Mouse (Mus musculus): ENCODE measurements around the gene Alg2. TPM values are rescaled to one million over a fixed set of nuclear protein-coding genes. Genes with fewer than 3 reads are reported as not detected.

Alg2 gene
- polyA plus RNA-seq, 1 experiment from 2014 or later, result 347 TPM

DNA sequence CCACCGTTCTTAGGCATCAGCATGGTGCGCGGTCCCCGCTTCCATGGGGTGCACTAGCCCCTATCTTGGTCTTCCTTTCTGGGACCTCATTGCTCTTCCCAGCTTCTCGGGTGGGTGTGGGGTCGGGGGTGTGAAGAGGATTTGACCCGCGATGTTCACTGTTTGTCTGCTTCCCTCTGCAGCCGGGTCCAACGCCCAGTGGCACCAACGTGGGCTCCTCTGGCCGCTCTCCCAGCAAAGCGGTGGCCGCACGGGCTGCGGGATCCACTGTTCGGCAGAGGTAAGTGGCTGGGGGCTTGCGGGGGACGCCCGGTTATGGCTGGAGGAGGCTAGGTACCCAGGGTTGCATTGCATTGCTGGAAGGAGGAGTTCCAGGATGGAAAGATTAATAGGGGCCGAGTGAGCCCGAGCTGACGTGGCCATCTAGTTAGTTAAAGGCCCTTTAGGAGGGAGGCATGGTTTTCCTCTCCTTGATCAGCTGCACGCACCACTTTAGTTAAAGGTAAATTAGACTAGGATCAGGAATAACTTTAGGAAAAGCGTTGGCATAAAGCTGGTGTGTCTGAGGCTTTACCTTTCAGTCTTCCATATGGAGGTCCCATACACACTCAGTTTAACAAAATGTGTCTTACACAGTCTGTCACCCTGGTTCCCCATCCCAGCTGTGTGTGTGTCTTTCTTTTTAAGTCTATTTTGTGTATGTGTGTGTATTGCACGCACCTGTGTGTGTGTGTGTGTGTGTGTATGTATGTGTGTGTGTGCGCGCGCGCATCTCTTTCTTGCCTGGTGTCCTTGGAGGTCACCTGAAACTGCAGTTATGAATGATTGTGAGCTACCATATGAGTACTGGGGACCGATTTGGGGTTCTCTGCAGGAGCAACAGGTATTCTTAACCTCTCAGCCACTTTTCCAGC lies 854 bp upstream of the Alg2 start:
- H3K4me2 ChIP-seq (ENCODE audit: low read length), result peak overlapping the region; percentile 76
- peaks cover 24% of the 10 kb centered on the region for H3K36me3 ChIP-seq (ENCODE audit: control insufficient read depth, insufficient read depth, low read length)
- H3K27ac ChIP-seq (ENCODE audit: low read length), result peak overlapping the region; percentile 97
- ATAC-seq, result peak; percentile 30; the same call in 1 of the 2 replicates
- H3K4me1 ChIP-seq (ENCODE audit: control insufficient read depth, insufficient read depth, low read length), result peaks cover 21% of the 10 kb centered on the region
- H3K9me3 ChIP-seq (replicated peaks; ENCODE audit: control insufficient read depth, low read length, poor library complexity, severe bottlenecking), result peaks cover 10% of the 10 kb centered on the region; the same call in 1 of the 2 replicates
- H3K9ac ChIP-seq (ENCODE audit: low read depth, low read length), result peak overlapping the region; percentile 93
- H3K27me3 ChIP-seq (ENCODE audit: control insufficient read depth, insufficient read depth, low read depth, low read length), result no peaks in the 10 kb centered on the region
- peak overlapping the region; percentile 89 for H3K4me3 ChIP-seq (ENCODE audit: low read depth, low read length)
- 12% methylated on average over 31 of the region's 31 CpGs for WGBS

DNA sequence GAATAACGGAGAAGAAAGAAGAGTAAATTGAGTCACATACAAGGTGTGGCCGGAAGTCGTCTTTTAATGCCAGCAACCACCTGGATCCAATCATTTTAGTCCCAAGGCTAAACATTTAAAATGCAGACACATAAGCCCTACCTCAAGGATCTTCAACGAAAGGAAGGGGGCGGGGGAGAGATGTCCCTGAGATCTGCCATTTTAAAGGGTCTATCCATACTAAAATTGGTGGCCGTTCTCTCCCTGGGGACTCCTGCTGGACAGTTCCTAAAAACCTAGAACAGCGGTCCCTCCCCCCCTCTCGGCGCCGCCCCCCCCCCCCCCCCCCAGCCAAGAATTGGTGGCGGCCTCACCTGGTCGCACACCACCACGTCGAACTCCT lies 556 bp downstream of the Alg2 start:
- H3K36me3 ChIP-seq (ENCODE audit: control insufficient read depth, insufficient read depth, low read length), result peaks cover 37% of the 10 kb centered on the region

DNA sequence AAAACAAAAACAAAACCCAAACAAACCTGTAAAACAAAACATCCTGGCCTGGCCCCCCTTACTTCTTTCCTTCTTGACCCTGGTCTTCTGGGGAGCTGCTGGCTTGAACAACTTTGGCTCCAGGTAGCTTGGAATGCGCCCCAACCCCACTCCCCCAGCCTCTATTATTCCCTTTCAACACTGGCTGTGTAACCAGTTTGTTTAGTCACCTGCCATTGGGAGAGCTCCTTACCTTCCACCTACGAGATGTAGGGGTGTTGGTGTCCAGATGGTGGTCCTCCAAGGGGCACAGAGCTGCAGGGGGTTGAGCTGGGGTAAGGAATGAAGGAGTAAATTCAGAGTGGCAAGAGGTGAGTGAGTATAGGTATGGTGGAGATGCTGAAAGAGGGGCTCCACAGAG lies 6.9 kb downstream of the Alg2 start:
- 0 out of 2 replicates have a peak, but pooled peaks have one; percentile 34 for ATAC-seq
- H3K27me3 ChIP-seq (ENCODE audit: control insufficient read depth, insufficient read depth, low read depth, low read length), result no peaks in the 10 kb centered on the region
- 93% methylated on average over 2 of the region's 2 CpGs for WGBS
- no peak overlapping the region for H3K9ac ChIP-seq (ENCODE audit: low read depth, low read length)
- H3K4me1 ChIP-seq (ENCODE audit: control insufficient read depth, insufficient read depth, low read length), result no peaks in the 10 kb centered on the region
- no peak overlapping the region for H3K4me2 ChIP-seq (ENCODE audit: low read length)
- peaks cover 8% of the 10 kb centered on the region; the same call in 1 of the 2 replicates for H3K9me3 ChIP-seq (replicated peaks; ENCODE audit: control insufficient read depth, low read length, poor library complexity, severe bottlenecking)
- no peak overlapping the region for H3K27ac ChIP-seq (ENCODE audit: low read length)
- no peak overlapping the region for H3K4me3 ChIP-seq (ENCODE audit: low read depth, low read length)
- peaks cover 66% of the 10 kb centered on the region for H3K36me3 ChIP-seq (ENCODE audit: control insufficient read depth, insufficient read depth, low read length)

More for the DNA sequence above, 556 bp downstream of the Alg2 start:
- peak overlapping the region; percentile 93 for H3K9ac ChIP-seq (ENCODE audit: low read depth, low read length)
- peak overlapping the region; percentile 89 for H3K4me3 ChIP-seq (ENCODE audit: low read depth, low read length)
- ATAC-seq, result peak; percentile 5; the same call in 1 of the 2 replicates
- peak overlapping the region; percentile 54 for H3K4me2 ChIP-seq (ENCODE audit: low read length)
- H3K9me3 ChIP-seq (replicated peaks; ENCODE audit: control insufficient read depth, low read length, poor library complexity, severe bottlenecking), result peaks cover 10% of the 10 kb centered on the region; the same call in 1 of the 2 replicates
- peaks cover 21% of the 10 kb centered on the region for H3K4me1 ChIP-seq (ENCODE audit: control insufficient read depth, insufficient read depth, low read length)
- H3K27ac ChIP-seq (ENCODE audit: low read length), result peak overlapping the region; percentile 97
- WGBS, result 1% methylated on average over 9 of the region's 14 CpGs
- no peaks in the 10 kb centered on the region for H3K27me3 ChIP-seq (ENCODE audit: control insufficient read depth, insufficient read depth, low read depth, low read length)

DNA sequence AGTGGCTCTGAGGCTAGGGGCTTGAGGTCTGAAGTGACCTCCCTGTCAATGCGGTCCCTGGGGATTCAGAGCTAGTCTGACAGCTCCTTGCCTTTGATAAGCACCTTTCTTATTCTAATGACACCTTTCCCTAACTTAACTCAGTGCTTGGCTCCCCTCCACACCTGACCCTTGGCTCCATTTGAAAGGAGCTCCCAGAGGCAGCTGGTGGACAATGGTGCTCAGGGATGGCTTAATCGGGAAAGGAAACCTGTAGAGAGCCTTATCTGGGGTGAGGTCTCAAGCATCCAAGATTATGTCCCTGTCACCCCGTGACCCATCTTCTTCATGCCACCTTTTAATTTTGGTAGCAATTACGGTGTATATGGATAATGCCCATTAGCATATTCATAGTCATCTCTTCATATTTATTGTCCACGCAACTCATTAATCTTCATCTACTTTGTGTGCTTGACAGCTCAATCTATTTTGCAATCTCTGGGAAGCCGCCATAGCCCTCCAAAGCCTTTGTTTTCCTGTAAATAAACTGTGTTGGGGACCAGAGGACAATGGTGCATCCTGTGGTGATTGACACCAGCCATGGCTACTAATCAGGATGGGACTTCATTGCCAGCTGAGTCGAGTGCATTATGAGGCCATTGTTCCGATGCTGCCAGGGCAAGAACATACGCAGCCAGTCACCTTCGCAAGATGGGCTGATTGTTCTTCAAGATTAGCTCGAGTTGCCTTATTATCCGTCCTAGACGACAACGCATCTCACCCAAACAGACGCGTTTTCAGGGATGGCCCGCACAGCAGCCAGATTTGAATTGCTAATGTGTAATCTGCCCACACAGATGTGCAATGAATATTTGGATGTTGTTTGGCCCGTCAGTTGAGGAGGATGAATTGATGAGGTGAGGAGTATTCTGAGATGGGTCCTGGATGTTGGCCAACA lies 24.3 kb downstream of the Alg2 start:
- H3K9me3 ChIP-seq (replicated peaks; ENCODE audit: control insufficient read depth, low read length, poor library complexity, severe bottlenecking), result no peaks in the 10 kb centered on the region
- H3K27me3 ChIP-seq (ENCODE audit: control insufficient read depth, insufficient read depth, low read depth, low read length), result no peaks in the 10 kb centered on the region
- H3K9ac ChIP-seq (ENCODE audit: low read depth, low read length), result no peak overlapping the region
- H3K36me3 ChIP-seq (ENCODE audit: control insufficient read depth, insufficient read depth, low read length), result no peaks in the 10 kb centered on the region
- ATAC-seq, result peak; percentile 25; the same call in 1 of the 2 replicates
- peak overlapping the region; percentile 21; the same call in 1 of the 2 replicates for H3K4me2 ChIP-seq (ENCODE audit: low read length)
- peaks cover 3% of the 10 kb centered on the region; the same call in 1 of the 2 replicates for H3K4me1 ChIP-seq (ENCODE audit: control insufficient read depth, insufficient read depth, low read length)
- no peak overlapping the region for H3K27ac ChIP-seq (ENCODE audit: low read length)
- WGBS, result 14% methylated on average over 18 of the region's 18 CpGs
- no peak overlapping the region for H3K4me3 ChIP-seq (ENCODE audit: low read depth, low read length)

DNA sequence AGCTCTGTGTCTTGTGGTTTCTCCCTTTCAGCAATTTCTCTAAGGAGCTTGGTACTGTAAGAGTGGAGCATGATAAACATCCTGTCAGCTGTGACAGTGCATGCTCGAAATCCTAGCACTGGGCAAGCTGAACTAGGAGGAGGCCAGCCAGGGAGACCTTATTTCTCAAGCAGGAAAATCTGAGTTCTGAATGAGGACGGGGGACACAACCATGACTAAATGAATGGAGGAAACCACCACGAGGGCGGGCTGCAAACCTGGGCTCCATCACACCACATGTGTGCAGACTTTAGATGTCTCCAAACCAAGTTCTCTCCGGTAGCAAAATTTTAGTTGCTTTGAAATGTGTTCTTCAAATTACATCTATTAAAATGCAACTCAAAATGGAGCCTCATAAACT lies 25.0 kb downstream of the Alg2 start:
- Histone ChIP-seq H3K9me3 (replicated peaks; ENCODE audit: control insufficient read depth, low read length, poor library complexity, severe bottlenecking) (no peaks in the 10 kb centered on the region), H3K9ac (ENCODE audit: low read depth, low read length) (no peak overlapping the region), H3K27ac (ENCODE audit: low read length) (no peak overlapping the region), H3K4me1 (ENCODE audit: control insufficient read depth, insufficient read depth, low read length) (peaks cover 3% of the 10 kb centered on the region; the same call in 1 of the 2 replicates), H3K36me3 (ENCODE audit: control insufficient read depth, insufficient read depth, low read length) (no peaks in the 10 kb centered on the region), H3K4me3 (ENCODE audit: low read depth, low read length) (no peak overlapping the region), H3K4me2 (ENCODE audit: low read length) (no peak overlapping the region), H3K27me3 (ENCODE audit: control insufficient read depth, insufficient read depth, low read depth, low read length) (no peaks in the 10 kb centered on the region)
- ATAC-seq, result no peak
- WGBS, result 66% methylated on average over 5 of the region's 5 CpGs

DNA sequence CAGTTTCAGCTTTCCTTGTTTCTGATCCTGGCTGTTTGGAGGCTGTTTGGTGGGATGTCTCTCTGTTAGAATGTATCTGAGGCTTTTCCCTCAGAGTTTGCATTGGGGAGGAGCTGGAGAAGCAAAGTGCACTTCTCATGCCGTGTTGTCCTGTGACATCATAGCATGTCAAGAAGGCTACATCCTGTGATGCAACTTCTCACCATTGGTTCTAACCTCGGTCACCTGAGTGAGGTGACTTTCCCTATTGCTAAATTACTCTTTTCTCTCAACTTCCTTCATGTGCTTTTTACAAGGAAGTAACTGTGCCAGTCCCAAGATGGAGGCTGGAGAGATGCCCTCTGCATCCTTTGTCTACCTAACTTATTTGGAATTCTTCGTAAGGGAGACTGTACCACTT lies 25.6 kb downstream of the Alg2 start:
- WGBS, result 91% methylated on average over 3 of the region's 3 CpGs
- Histone ChIP-seq H3K4me2 (ENCODE audit: low read length) (no peak overlapping the region), H3K36me3 (ENCODE audit: control insufficient read depth, insufficient read depth, low read length) (no peaks in the 10 kb centered on the region), H3K4me3 (ENCODE audit: low read depth, low read length) (no peak overlapping the region), H3K9me3 (replicated peaks; ENCODE audit: control insufficient read depth, low read length, poor library complexity, severe bottlenecking) (no peaks in the 10 kb centered on the region), H3K27ac (ENCODE audit: low read length) (no peak overlapping the region), H3K9ac (ENCODE audit: low read depth, low read length) (no peak overlapping the region), H3K4me1 (ENCODE audit: control insufficient read depth, insufficient read depth, low read length) (peaks cover 3% of the 10 kb centered on the region; the same call in 1 of the 2 replicates), H3K27me3 (ENCODE audit: control insufficient read depth, insufficient read depth, low read depth, low read length) (no peaks in the 10 kb centered on the region)
- no peak for ATAC-seq

DNA sequence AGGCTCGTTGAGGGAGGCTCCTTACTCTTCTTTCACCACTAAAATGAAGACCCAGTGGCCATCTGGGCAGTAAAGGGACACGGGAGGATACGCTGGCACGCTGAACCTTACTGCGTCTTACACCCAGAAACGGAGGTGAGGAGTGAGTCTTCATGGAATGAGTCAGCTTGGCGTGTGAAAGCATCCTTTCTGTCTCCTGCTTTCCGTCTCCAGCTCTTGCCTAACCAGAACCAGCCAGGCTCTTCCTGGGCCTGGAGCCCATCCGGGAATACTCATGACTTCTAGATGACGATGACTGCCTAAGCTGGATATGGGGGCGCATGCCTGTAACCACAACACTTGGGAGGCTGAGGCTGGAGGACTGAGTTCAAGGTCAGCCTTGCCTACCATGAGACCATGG lies 33.2 kb downstream of the Alg2 start:
- H3K36me3 ChIP-seq (ENCODE audit: control insufficient read depth, insufficient read depth, low read length), result no peaks in the 10 kb centered on the region
- H3K27ac ChIP-seq (ENCODE audit: low read length), result no peak overlapping the region
- no peaks in the 10 kb centered on the region for H3K9me3 ChIP-seq (replicated peaks; ENCODE audit: control insufficient read depth, low read length, poor library complexity, severe bottlenecking)
- no peaks in the 10 kb centered on the region for H3K27me3 ChIP-seq (ENCODE audit: control insufficient read depth, insufficient read depth, low read depth, low read length)
- ATAC-seq, result no peak
- H3K4me2 ChIP-seq (ENCODE audit: low read length), result no peak overlapping the region
- H3K4me1 ChIP-seq (ENCODE audit: control insufficient read depth, insufficient read depth, low read length), result peaks cover 9% of the 10 kb centered on the region
- no peak overlapping the region for H3K9ac ChIP-seq (ENCODE audit: low read depth, low read length)
- 89% methylated on average over 11 of the region's 11 CpGs for WGBS
- H3K4me3 ChIP-seq (ENCODE audit: low read depth, low read length), result no peak overlapping the region

DNA sequence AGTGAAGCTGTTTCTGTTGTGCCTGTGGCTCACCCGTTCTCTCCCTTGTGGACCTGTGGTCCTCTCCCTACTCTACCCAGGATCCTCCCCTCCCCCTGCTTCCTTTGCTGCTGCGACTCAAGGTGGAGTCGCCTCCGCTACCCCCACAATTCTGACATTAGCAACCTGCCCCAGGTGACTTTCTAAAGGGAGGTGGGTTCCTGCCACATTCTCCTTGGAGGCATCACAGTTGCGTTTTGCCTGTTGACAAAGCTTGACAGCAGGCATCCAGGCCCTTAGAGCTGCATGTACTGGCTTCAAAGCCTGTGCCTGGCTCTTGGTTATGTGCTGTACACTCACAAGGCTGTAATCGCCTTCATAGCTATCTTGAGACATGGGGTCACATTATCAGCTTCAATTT lies 35.2 kb downstream of the Alg2 start:
- WGBS, result 84% methylated on average over 6 of the region's 6 CpGs

More for the DNA sequence above, 35.2 kb downstream of the Alg2 start:
- H3K4me3 ChIP-seq (ENCODE audit: low read depth, low read length), result no peak overlapping the region
- peaks cover 9% of the 10 kb centered on the region for H3K4me1 ChIP-seq (ENCODE audit: control insufficient read depth, insufficient read depth, low read length)
- no peak overlapping the region for H3K27ac ChIP-seq (ENCODE audit: low read length)
- H3K4me2 ChIP-seq (ENCODE audit: low read length), result no peak overlapping the region
- H3K9ac ChIP-seq (ENCODE audit: low read depth, low read length), result no peak overlapping the region
- no peaks in the 10 kb centered on the region for H3K27me3 ChIP-seq (ENCODE audit: control insufficient read depth, insufficient read depth, low read depth, low read length)
- no peaks in the 10 kb centered on the region for H3K9me3 ChIP-seq (replicated peaks; ENCODE audit: control insufficient read depth, low read length, poor library complexity, severe bottlenecking)
- no peaks in the 10 kb centered on the region for H3K36me3 ChIP-seq (ENCODE audit: control insufficient read depth, insufficient read depth, low read length)
- no peak for ATAC-seq
